Mouse (Mus musculus) stomach, embryonic 16.5 days (tissue): Measurements from ENCODE around the gene Acp5. TPM values are rescaled to one million over a fixed set of nuclear protein-coding genes. Genes with fewer than 3 reads are reported as not detected.
A peak's percentile ranks its signal among the peaks of the same experiment; 100 is the strongest.

ENCODE experiments used
- ATAC-seq: fragments of 200-750 bp; cut with Nextera tagmentation; 2 replicates; pipeline ENCODE4 v1.8.0; 2017; ENCODE audit warnings: moderate number of reproducible peaks, moderate TSS enrichment; ENCODE audit not compliant: insufficient read depth, low FRiP score
- H3K27ac ChIP-seq: fragments of 300-500 bp; sonication (generic); 2 replicates; pipeline ENCODE4 v1.5.1; 2014; ENCODE audit warnings: low read length
- H3K27me3 ChIP-seq: fragments of 300-500 bp; sonication (generic); 2 replicates; pipeline ENCODE4 v1.6.1; 2014; ENCODE audit warnings: low read length, control low read depth, mixed read lengths; ENCODE audit not compliant: control insufficient read depth, insufficient read depth
- H3K36me3 ChIP-seq: fragments of 300-500 bp; sonication (generic); 2 replicates; pipeline ENCODE4 v1.6.1; 2014; ENCODE audit warnings: low read length; ENCODE audit not compliant: control insufficient read depth, insufficient read depth
- H3K4me1 ChIP-seq: fragments of 300-500 bp; sonication (generic); 2 replicates; pipeline ENCODE4 v1.6.1; 2014; ENCODE audit warnings: low read length, control low read depth, mixed read lengths; ENCODE audit not compliant: control insufficient read depth, insufficient read depth
- H3K4me2 ChIP-seq: fragments of 300-500 bp; sonication (generic); 2 replicates; pipeline ENCODE4 v1.6.1; 2014; ENCODE audit warnings: low read depth, low read length, mixed read lengths
- H3K4me3 ChIP-seq: fragments of 300-500 bp; sonication (generic); replicated peaks from 2 replicates; pipeline ENCODE4 v1.5.1; 2014; ENCODE audit warnings: mild to moderate bottlenecking, low read length
- H3K9ac ChIP-seq: fragments of 300-500 bp; sonication (generic); 2 replicates; pipeline ENCODE4 v1.6.1; 2014; ENCODE audit warnings: low read length
- H3K9me3 ChIP-seq: fragments of 300-500 bp; sonication (generic); replicated peaks from 2 replicates; pipeline ENCODE4 v1.6.1; 2016; ENCODE audit warnings: low read length, control low read depth; ENCODE audit not compliant: control insufficient read depth
- WGBS: fragments of 180-500 bp; shearing (Covaris S2); extraction: QIAGEN DNeasy Blood & Tissue Kit; methylation state at CpG from one replicate; pipeline ENCODE4 v1.1.7; 2014; 5-methylcytosine and 5-hydroxymethylcytosine counted together
- polyA plus RNA-seq: library from polyadenylated mRNA; unstranded; fragments of >200 nt; fragmentation: Nextera tagmentation; extraction: Ambion mirVana; gene quantifications from 2 replicates; pipeline ENCODE4 v1.2.1, GENCODE M21; 2015

Gene Acp5
- polyA plus RNA-seq, 1 experiment from 2014 or later = 42.2 TPM

DNA sequence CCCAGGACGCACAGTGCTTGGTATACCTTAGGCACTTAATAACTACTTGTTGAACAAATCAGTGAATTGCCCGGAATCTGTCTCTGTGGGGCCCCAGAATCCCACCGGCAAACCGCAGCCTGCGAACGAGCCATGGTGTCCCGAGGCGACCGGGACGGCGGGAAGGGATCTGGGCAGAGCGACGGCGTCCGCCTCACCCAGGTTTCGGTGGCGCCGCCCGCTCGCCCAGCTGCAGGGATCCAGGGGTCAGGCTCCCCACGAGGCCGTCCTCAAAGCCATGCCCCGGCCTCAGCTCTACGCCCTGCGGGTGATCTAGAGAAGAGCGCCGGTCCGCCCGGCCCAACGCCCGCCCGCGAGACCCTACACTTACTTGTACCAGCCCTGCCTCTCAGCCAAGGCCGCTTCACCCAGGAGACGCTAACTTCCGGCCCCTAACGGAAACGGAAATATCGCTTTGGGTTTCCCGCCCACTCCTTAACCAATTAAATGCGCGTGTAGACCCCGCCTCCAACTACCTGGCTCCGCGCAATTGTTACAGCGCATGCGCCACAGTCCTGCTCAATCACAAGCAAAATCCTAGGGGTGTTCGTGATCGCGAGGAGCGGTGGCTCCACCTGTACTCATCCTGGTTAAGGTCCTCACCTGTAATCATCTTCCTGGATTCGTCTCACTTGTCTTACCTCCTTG is 18.6 kb downstream of the Acp5 start, which contains the start of gene Elof1:
TSS of gene Elof1 (minus strand) at position 433 of the 687 bp plus-strand sequence.
- peak; percentile 96 for ATAC-seq
- WGBS = under 1% methylated on average over 52 of the region's 52 CpGs
- H3K9me3 ChIP-seq = no peaks in the 10 kb centered on the region
- peak within 1 kb of the TSS; percentile 88 for H3K4me2 ChIP-seq
- H3K4me3 ChIP-seq = peak within 1 kb of the TSS; percentile 79
- H3K9ac ChIP-seq = peak within 1 kb of the TSS; percentile 88
- H3K27ac ChIP-seq = peak within 1 kb of the TSS; percentile 60
- peaks cover 12% of the 10 kb centered on the region for H3K4me1 ChIP-seq
- H3K36me3 ChIP-seq = peaks cover 8% of the 10 kb centered on the region
- H3K27me3 ChIP-seq = no peaks in the 10 kb centered on the region

DNA sequence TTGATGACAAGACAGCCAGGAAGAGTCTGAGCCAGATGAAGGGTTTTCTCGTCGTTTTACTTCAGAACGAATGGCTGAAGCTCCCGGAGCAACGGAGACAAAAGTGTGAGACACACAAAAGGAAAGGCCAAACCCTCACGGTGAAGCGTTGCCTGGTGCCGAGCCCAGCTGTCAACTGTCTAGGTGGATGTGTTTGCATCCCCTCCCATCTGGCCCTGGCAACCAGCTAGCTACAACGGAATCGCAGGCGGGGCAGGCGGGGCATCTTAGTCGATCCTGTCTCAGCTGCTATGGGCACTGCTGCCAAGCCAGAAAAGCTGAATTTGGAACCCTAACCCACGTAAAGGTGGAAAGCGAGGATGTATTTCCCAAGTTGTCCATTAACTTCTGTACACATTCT is 19.4 kb downstream of the Acp5 start:
- no peak overlapping the region for H3K27ac ChIP-seq
- no peaks in the 10 kb centered on the region for H3K9me3 ChIP-seq
- peak overlapping the region; percentile 88 for H3K9ac ChIP-seq
- H3K4me2 ChIP-seq = peak overlapping the region; percentile 82
- H3K36me3 ChIP-seq = peaks cover 8% of the 10 kb centered on the region
- WGBS = 18% methylated on average over 15 of the region's 15 CpGs
- peak overlapping the region; percentile 79 for H3K4me3 ChIP-seq
- no peaks in the 10 kb centered on the region for H3K27me3 ChIP-seq
- H3K4me1 ChIP-seq = peaks cover 12% of the 10 kb centered on the region
- no peak for ATAC-seq

DNA sequence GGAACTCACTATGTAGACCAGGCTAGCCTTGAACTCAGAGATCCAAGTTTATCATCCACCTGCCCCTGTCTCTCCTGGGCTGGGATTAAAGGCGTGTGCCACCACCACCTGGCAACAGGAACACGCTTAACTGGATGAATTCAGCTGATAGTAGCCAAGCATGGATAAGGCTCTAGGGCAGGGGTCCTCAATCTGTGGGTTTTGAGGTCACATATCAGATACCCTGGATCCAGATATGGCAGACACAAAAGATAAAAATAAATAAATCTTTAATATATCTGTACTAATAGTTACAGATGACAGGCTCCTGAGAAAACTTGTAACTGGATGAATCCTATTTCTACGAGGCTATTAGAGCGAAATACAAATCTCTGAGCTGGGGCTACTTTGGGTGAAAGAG is 19.9 kb downstream of the Acp5 start:
- H3K27ac ChIP-seq = no peak overlapping the region
- no peak for ATAC-seq
- H3K9me3 ChIP-seq = no peaks in the 10 kb centered on the region
- H3K9ac ChIP-seq = peak overlapping the region; percentile 88
- no peaks in the 10 kb centered on the region for H3K27me3 ChIP-seq
- peak overlapping the region; percentile 82 for H3K4me2 ChIP-seq
- peaks cover 12% of the 10 kb centered on the region for H3K4me1 ChIP-seq
- peak overlapping the region; percentile 79 for H3K4me3 ChIP-seq
- H3K36me3 ChIP-seq = peaks cover 8% of the 10 kb centered on the region
- WGBS = 81% methylated on average over 4 of the region's 4 CpGs

DNA sequence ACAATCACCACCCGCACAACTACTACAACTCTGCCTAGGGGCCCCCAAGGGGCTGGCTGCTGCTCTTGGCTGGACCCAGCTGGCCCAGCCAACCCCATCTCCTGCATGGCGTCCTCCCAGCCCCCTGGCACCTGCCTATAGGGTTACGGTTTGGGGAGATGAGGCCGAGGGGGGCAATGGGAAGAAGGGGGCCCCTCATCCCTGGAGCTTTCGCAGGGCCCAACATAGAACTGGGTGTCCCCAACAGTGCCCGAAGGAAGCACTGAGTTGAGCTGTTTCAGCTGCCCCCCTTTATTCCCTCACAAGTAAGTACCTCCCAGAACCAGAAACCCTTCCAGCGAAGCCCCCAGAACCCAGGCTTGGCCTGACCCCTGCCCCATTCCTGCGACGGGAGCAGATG is 27.3 kb downstream of the Acp5 start:
- H3K9ac ChIP-seq = no peak overlapping the region
- 84% methylated on average over 9 of the region's 9 CpGs for WGBS
- no peaks in the 10 kb centered on the region for H3K9me3 ChIP-seq
- no peaks in the 10 kb centered on the region for H3K4me1 ChIP-seq
- H3K4me2 ChIP-seq = no peak overlapping the region
- H3K27me3 ChIP-seq = no peaks in the 10 kb centered on the region
- H3K27ac ChIP-seq = no peak overlapping the region
- no peak for ATAC-seq
- no peak overlapping the region for H3K4me3 ChIP-seq
- peaks cover 5% of the 10 kb centered on the region for H3K36me3 ChIP-seq

DNA sequence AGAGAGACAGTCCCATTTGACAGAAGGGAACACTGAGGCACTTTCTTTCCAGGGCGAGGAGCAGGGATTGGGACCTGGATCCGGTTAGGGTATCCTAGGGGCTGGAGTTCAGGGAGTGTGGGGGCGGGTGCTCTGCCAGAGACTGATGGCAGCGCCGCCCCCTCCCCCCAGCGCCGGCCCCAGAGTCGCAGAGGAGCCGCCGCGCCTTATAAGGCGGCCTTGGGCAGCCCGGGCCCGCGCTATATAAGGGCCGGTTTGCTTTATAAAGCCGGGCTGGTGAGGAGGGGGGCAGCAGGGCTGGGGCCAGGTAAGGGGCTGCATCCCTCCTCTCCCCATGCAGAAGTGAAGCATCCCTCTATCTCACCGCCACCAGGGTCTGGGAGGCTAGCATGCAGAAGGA is 35.6 kb downstream of the Acp5 start:
- no peaks in the 10 kb centered on the region for H3K9me3 ChIP-seq
- 2% methylated on average over 18 of the region's 18 CpGs for WGBS
- H3K36me3 ChIP-seq = no peaks in the 10 kb centered on the region
- peaks cover 24% of the 10 kb centered on the region for H3K27me3 ChIP-seq
- peak overlapping the region; percentile 38 for H3K4me3 ChIP-seq
- ATAC-seq = peak; percentile 80
- peak overlapping the region; percentile 63 for H3K9ac ChIP-seq
- H3K4me1 ChIP-seq = 0 out of 2 replicates have a peak, but pooled peaks cover 4% of the 10 kb centered on the region
- H3K27ac ChIP-seq = peak overlapping the region; percentile 84
- H3K4me2 ChIP-seq = peak overlapping the region; percentile 36

DNA sequence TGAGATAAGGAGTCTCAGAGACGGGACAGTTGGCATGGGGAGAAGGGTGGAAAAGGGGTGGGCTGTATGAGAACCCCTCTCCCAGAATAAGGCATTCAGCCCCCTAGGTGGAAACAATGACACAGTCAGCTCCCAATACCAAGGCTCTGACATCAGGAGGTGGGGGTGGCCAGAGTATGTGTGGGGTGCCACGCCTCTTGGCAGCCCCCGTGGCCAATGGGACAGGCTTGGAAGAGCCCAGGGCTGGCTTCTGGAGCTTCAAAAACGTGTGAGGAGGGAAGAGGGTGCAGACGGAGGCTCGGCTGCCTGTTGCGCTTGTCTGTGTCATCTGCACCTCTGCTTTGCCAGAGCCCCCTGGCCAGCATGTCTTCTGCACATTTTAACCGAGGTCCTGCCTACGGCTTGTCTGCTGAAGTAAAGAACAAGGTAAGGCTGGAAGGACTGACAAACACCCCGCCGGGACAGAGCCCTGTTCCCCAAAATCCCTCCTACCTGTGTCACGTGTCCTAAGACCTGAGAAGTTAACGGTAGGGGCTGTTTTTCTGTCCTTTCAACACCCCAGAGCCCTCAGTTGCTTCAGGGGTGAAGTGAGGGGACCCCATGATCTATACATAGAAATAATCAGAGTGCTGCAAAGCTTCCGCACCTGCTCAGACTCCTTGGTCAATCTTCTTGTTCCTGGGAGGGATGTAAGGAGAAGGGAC is 36.4 kb downstream of the Acp5 start, which contains the start of gene Cnn1:
TSS of gene Cnn1 (plus strand) at position 224 of the 704 bp plus-strand sequence.
- peak within 1 kb of the TSS; percentile 84 for H3K27ac ChIP-seq
- H3K4me3 ChIP-seq = peak within 1 kb of the TSS; percentile 38
- H3K9ac ChIP-seq = peak within 1 kb of the TSS; percentile 63
- ATAC-seq = peak; percentile 62; the same call in 1 of the 2 replicates
- H3K27me3 ChIP-seq = peaks cover 24% of the 10 kb centered on the region
- H3K4me2 ChIP-seq = peak within 1 kb of the TSS; percentile 36
- no peaks in the 10 kb centered on the region for H3K36me3 ChIP-seq
- no peaks in the 10 kb centered on the region for H3K9me3 ChIP-seq
- 0 out of 2 replicates have a peak, but pooled peaks cover 4% of the 10 kb centered on the region for H3K4me1 ChIP-seq
- WGBS = 5% methylated on average over 14 of the region's 14 CpGs

DNA sequence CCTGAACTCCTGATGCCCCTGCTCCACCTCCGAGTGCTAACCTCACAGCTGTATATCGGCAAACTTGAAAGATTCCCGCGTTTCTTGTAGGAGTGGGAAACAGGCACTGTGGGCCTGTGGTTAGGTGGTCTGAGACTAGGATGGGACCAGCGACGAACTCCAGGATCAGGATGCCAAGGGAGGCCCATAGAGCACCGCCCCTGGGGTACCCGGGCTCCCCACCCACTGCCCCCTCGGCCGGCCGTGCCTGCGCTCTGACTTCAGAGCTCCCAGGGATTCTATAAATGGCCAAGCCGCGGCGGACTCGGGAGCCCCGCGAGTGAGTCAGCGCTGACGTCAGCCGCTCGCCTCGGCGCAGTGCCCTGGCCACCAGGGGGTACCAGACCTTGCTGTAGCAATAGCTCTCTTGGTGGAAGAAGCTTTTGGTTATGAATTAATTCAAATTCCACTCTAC is 39.6 kb downstream of the Acp5 start:
- Histone ChIP-seq H3K9ac (peak overlapping the region; percentile 69), H3K36me3 (no peaks in the 10 kb centered on the region), H3K27me3 (peaks cover 18% of the 10 kb centered on the region), H3K4me3 (peak overlapping the region; percentile 35), H3K27ac (peak overlapping the region; percentile 15; the same call in 1 of the 2 replicates), H3K4me2 (peak overlapping the region; percentile 59), H3K9me3 (no peaks in the 10 kb centered on the region), H3K4me1 (0 out of 2 replicates have a peak, but pooled peaks cover 4% of the 10 kb centered on the region)
- 2% methylated on average over 24 of the region's 24 CpGs for WGBS
- peak; percentile 73 for ATAC-seq

DNA sequence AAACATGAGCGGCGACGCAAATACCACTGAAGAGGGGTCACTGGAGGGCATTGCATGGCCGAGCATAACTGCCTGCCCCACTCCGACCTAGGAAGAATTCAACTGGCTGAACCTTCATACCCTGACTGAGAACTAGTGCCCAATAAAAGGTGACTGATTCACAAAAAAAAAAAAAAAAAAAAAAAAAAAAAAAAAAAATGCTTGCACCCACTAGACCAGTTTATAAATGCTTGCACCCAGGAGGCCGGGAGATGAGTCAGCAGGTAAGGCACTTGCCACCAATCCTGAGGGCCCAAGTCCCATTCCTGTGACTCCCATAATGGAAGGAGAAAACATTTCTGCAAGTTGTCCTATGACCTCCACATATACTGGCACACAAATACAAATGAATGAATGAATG is 42.8 kb downstream of the Acp5 start:
- no peak for ATAC-seq
- Histone ChIP-seq H3K27me3 (no peaks in the 10 kb centered on the region), H3K4me1 (no peaks in the 10 kb centered on the region), H3K27ac (no peak overlapping the region), H3K4me3 (no peak overlapping the region), H3K36me3 (no peaks in the 10 kb centered on the region), H3K9me3 (no peaks in the 10 kb centered on the region), H3K4me2 (no peak overlapping the region), H3K9ac (no peak overlapping the region)
- WGBS = 83% methylated on average over 6 of the region's 6 CpGs

DNA sequence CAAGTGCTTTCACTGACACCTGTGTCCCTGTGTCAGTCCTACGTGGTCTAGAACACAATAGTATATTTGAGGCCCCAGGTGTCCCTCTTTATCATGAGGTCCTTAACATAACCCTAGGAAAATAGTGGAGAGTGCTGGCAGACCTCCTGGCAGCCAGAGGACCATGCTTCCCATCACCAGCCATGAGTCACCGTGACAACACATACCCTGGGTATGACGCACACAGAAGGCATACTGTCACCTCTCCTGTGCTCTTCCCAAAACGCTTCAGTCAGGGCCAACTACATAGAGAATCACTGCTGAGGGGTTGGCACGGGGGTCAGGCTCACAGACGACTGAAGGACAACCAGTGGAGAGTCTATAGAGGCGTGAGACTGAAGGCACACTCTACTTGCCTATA is 45.5 kb downstream of the Acp5 start:
- no peaks in the 10 kb centered on the region for H3K27me3 ChIP-seq
- no peak overlapping the region for H3K4me2 ChIP-seq
- peaks cover 8% of the 10 kb centered on the region; the same call in 1 of the 2 replicates for H3K4me1 ChIP-seq
- WGBS = 83% methylated on average over 7 of the region's 7 CpGs
- no peaks in the 10 kb centered on the region for H3K9me3 ChIP-seq
- no peaks in the 10 kb centered on the region for H3K36me3 ChIP-seq
- ATAC-seq = no peak
- H3K4me3 ChIP-seq = no peak overlapping the region
- no peak overlapping the region for H3K9ac ChIP-seq
- H3K27ac ChIP-seq = no peak overlapping the region
